Mouse (Mus musculus) cortical plate, adult 2 months (tissue): ENCODE results near the gene Slc8a1.

Experiments
- CTCF ChIP-seq: fragments of 200-500 bp; IDR thresholded peaks from 2 replicates; pipeline ENCODE4 v1.5.1; 2011; ENCODE audit warnings: mild to moderate bottlenecking, control low read depth, low read length; ENCODE audit not compliant: insufficient read depth; ENCODE audit errors: extremely low read depth
- POLR2A ChIP-seq: fragments of 200-500 bp; IDR thresholded peaks from 2 replicates; pipeline ENCODE4 v1.6.1; 2011; ENCODE audit warnings: mild to moderate bottlenecking, low read length, control low read depth; ENCODE audit not compliant: insufficient read depth; ENCODE audit errors: extremely low read depth

DNA sequence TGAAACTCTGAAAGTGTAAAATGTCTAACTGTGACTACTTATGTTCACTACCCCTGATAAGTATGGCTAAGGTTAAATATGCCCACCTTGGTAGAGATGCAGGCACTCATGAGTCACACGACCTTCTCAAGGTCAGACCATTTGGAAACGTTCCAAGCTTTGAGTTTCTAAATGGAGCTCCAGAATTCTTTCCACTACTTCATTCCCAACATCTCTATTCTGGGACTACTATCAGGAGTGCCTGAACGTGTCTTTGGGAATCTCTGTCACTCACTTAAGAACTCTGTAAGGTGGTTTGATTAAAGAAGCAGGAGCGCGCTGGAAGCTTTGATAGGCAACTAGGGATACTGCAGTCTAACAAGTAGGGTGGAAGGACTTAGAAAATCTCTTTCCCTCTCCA is 43.3 kb upstream of the Slc8a1 start:
- TF ChIP-seq CTCF, result no peak
- no peak for TF ChIP-seq POLR2A
